Mouse (Mus musculus): ENCODE measurements around the gene Otulinl.

- no peak for TF ChIP-seq CTCF (IDR thresholded peaks at IDR 0.05; ENCODE audit: low read depth)
- no peak for TF ChIP-seq EP300 (IDR thresholded peaks at IDR 0.05; ENCODE audit: low read depth)
These were observed 43.7 kb upstream of the Otulinl start for GRCm38 (mm10) chr15:27724796-27725680.
